Mouse (Mus musculus) stomach, embryonic 15.5 days (tissue): ENCODE measurements around the gene Slc35d2. TPM values are rescaled to one million over a fixed set of nuclear protein-coding genes. Genes with fewer than 3 reads are reported as not detected.

Source experiments
- ATAC-seq: fragments of 200-750 bp; cut with Nextera tagmentation; 2 replicates; pipeline ENCODE4 v1.8.0; 2017; ENCODE audit warnings: low read depth, moderate number of reproducible peaks, moderate TSS enrichment; ENCODE audit not compliant: insufficient read depth, low FRiP score
- H3K27ac ChIP-seq: fragments of 300-500 bp; sonication (generic); 2 replicates; pipeline ENCODE4 v1.5.1; 2015; ENCODE audit warnings: mild to moderate bottlenecking, inconsistent platforms
- H3K27me3 ChIP-seq: fragments of 300-500 bp; sonication (generic); replicated peaks from 2 replicates; pipeline ENCODE4 v1.6.1; 2015; ENCODE audit warnings: inconsistent platforms
- H3K36me3 ChIP-seq: fragments of 300-500 bp; sonication (generic); 2 replicates; pipeline ENCODE4 v1.6.1; 2015; ENCODE audit warnings: inconsistent platforms
- H3K4me1 ChIP-seq: fragments of 300-500 bp; sonication (generic); 2 replicates; pipeline ENCODE4 v1.6.1; 2015; ENCODE audit warnings: inconsistent platforms
- H3K4me2 ChIP-seq: fragments of 300-500 bp; sonication (generic); 2 replicates; pipeline ENCODE4 v1.6.1; 2015; ENCODE audit warnings: mild to moderate bottlenecking, inconsistent platforms
- H3K4me3 ChIP-seq: fragments of 300-500 bp; sonication (generic); replicated peaks from 2 replicates; pipeline ENCODE4 v1.5.1; 2015; ENCODE audit warnings: inconsistent platforms
- H3K9ac ChIP-seq: fragments of 300-500 bp; sonication (generic); 2 replicates; pipeline ENCODE4 v1.6.1; 2015; ENCODE audit warnings: inconsistent platforms
- H3K9me3 ChIP-seq: fragments of 300-500 bp; sonication (generic); 2 replicates; pipeline ENCODE4 v1.6.1; 2016; ENCODE audit warnings: inconsistent platforms
- WGBS: fragments of 180-500 bp; shearing (Covaris S2); methylation state at CpG from one replicate; pipeline ENCODE4 v1.1.7; 2015; 5-methylcytosine and 5-hydroxymethylcytosine counted together
- polyA plus RNA-seq: library from polyadenylated mRNA; unstranded; fragments of >200 nt; fragmentation: Nextera tagmentation; extraction: Ambion mirVana; gene quantifications from 2 replicates; pipeline ENCODE4 v1.2.1, GENCODE M21; 2015

Gene Slc35d2
- polyA plus RNA-seq, 1 experiment from 2014 or later = 4.6 TPM

- no peak for ATAC-seq
- Histone ChIP-seq H3K4me3 (no peak overlapping the region), H3K27ac (no peak overlapping the region), H3K4me2 (no peak overlapping the region), H3K9me3 (no peaks in the 10 kb centered on the region), H3K27me3 (no peaks in the 10 kb centered on the region), H3K4me1 (no peaks in the 10 kb centered on the region), H3K36me3 (no peaks in the 10 kb centered on the region), H3K9ac (no peak overlapping the region)
- WGBS = 87% methylated on average over 2 of the region's 2 CpGs
Measured at GRCm38 (mm10) chr13:64048467-64048866, 80.7 kb downstream of the Slc35d2 start.

Other genes starting within 250 kb of the Slc35d2 start
- not detected in 2 replicates for gene Hsd17b3, start 40.1 kb downstream of the Slc35d2 start, polyA plus RNA-seq
- 22.7 and 23.9 TPM in 2 replicates for gene Zfp367, start 23.8 kb upstream of the Slc35d2 start, polyA plus RNA-seq
- gene Habp4, start 32.5 kb upstream of the Slc35d2 start, polyA plus RNA-seq = 19.5 and 22.8 TPM in 2 replicates
- 24.5 and 26.1 TPM in 2 replicates for gene Cdc14b, start 145.9 kb upstream of the Slc35d2 start, polyA plus RNA-seq
- 63.7 and 63.9 TPM in 2 replicates for gene Aaed1, start 183.3 kb upstream of the Slc35d2 start, polyA plus RNA-seq
- 221 and 248 TPM in 2 replicates for gene Ctsl, start 241.5 kb upstream of the Slc35d2 start, polyA plus RNA-seq